Mouse (Mus musculus) liver, adult 2 months (tissue): ENCODE data around the gene Gucy2c. TPM values are rescaled to one million over a fixed set of nuclear protein-coding genes. Genes with fewer than 3 reads are reported as not detected.
"Not testable (repeated sequence)": the region's sequence is repeated elsewhere in the genome, so short reads cannot be mapped to it uniquely, and the experiment has no call there.

ENCODE experiments used
- DNase-seq: peaks from one replicate; pipeline ENCODE4 v3.0.0-alpha.2; 2011; ENCODE audit warnings: low read depth, low spot score; ENCODE audit errors: extremely low read depth
- H3K27ac ChIP-seq: fragments of 200-500 bp; replicated peaks from 2 replicates; pipeline ENCODE4 v1.5.1; 2012; ENCODE audit warnings: low read depth, mild to moderate bottlenecking, control low read depth, inconsistent platforms, low read length; ENCODE audit not compliant: insufficient read depth
- H3K27me3 ChIP-seq: fragments of 200-500 bp; 2 replicates; pipeline ENCODE4 v1.6.1; 2012; ENCODE audit warnings: mild to moderate bottlenecking, moderate library complexity, low read length, inconsistent platforms; ENCODE audit not compliant: control insufficient read depth, insufficient read depth
- H3K36me3 ChIP-seq: fragments of 200-500 bp; 2 replicates; pipeline ENCODE4 v1.6.1; 2012; ENCODE audit warnings: low read length, inconsistent platforms; ENCODE audit not compliant: control insufficient read depth, insufficient read depth
- H3K4me1 ChIP-seq: fragments of 200-500 bp; 2 replicates; pipeline ENCODE4 v1.6.1; 2011; ENCODE audit warnings: low read length; ENCODE audit not compliant: control insufficient read depth, insufficient read depth
- H3K4me3 ChIP-seq: fragments of 200-500 bp; 2 replicates; pipeline ENCODE4 v1.5.1; 2011; ENCODE audit warnings: low read depth, mild to moderate bottlenecking, control low read depth, low read length, moderate library complexity; ENCODE audit not compliant: insufficient read depth
- H3K79me2 ChIP-seq: fragments of 200-500 bp; 2 replicates; pipeline ENCODE4 v1.6.1; 2012; ENCODE audit warnings: inconsistent platforms, mild to moderate bottlenecking, low read length, moderate library complexity; ENCODE audit not compliant: control insufficient read depth, insufficient read depth
- H3K9ac ChIP-seq: fragments of 200-500 bp; 2 replicates; pipeline ENCODE4 v1.6.1; 2012; ENCODE audit warnings: low read depth, mild to moderate bottlenecking, control low read depth, inconsistent platforms, low read length
- CTCF ChIP-seq: fragments of 200-500 bp; IDR thresholded peaks from 2 replicates; pipeline ENCODE4 v1.5.1; 2011; ENCODE audit warnings: low read depth, low read length, control low read depth
- POLR2A ChIP-seq: fragments of 200-500 bp; IDR thresholded peaks from 2 replicates; pipeline ENCODE4 v1.6.1; 2011; ENCODE audit warnings: low read length, control low read depth; ENCODE audit not compliant: insufficient read depth; ENCODE audit errors: extremely low read depth
- WGBS: fragments of 180-500 bp; shearing (Covaris S2); methylation state at CpG from one replicate; pipeline ENCODE4 v1.1.7; 2018; 5-methylcytosine and 5-hydroxymethylcytosine counted together
- polyA plus RNA-seq: library from polyadenylated mRNA; depleted of rRNA; stranded (reverse); fragments of >200 nt; gene quantifications from 2 replicates; pipeline ENCODE4 v1.2.3, GENCODE M21; 2012
- total RNA-seq: library from RNA; depleted of rRNA; stranded (reverse); fragments of >200 nt; gene quantifications from 2 replicates; pipeline ENCODE4 v1.2.3, GENCODE M21; 2014

Gucy2c gene
- total and polyA plus RNA-seq, 2 experiments = 0.55 to 0.56 TPM

GRCm38 (mm10) chr6:136803093-136803738 lies 21.7 kb upstream of the Gucy2c start:
- Histone ChIP-seq H3K4me3 (peak overlapping the region; percentile 68), H3K27ac (peak overlapping the region; percentile 96), H3K9ac (peak overlapping the region; percentile 44), H3K4me1 (peaks cover 7% of the 10 kb centered on the region; the same call in 1 of the 2 replicates), H3K79me2 (no peaks in the 10 kb centered on the region), H3K27me3 (no peaks in the 10 kb centered on the region), H3K36me3 (no peaks in the 10 kb centered on the region)
- TF ChIP-seq CTCF (no peak), POLR2A (no peak)
- DNase-seq = no peak
- 14% methylated on average over 12 of the region's 12 CpGs for WGBS

GRCm38 (mm10) chr6:136801274-136801673 lies 19.7 kb upstream of the Gucy2c start:
- Histone ChIP-seq H3K4me3 (no peak overlapping the region), H3K9ac (no peak overlapping the region), H3K79me2 (no peaks in the 10 kb centered on the region), H3K27ac (no peak overlapping the region), H3K36me3 (no peaks in the 10 kb centered on the region), H3K4me1 (peaks cover 7% of the 10 kb centered on the region; the same call in 1 of the 2 replicates), H3K27me3 (no peaks in the 10 kb centered on the region)
- WGBS = 89% methylated on average over 6 of the region's 6 CpGs
- DNase-seq = no peak
- TF ChIP-seq CTCF (no peak), POLR2A (no peak)

- TF ChIP-seq POLR2A = no peak
- TF ChIP-seq CTCF = no peak
- Histone ChIP-seq H3K79me2 (no peaks in the 10 kb centered on the region), H3K9ac (no peak overlapping the region), H3K4me3 (no peak overlapping the region), H3K27me3 (no peaks in the 10 kb centered on the region), H3K4me1 (peaks cover 7% of the 10 kb centered on the region; the same call in 1 of the 2 replicates), H3K27ac (no peak overlapping the region), H3K36me3 (no peaks in the 10 kb centered on the region)
- 94% methylated on average over 8 of the region's 8 CpGs for WGBS
- DNase-seq = no peak
Measured at GRCm38 (mm10) chr6:136800710-136801109, 19.1 kb upstream of the Gucy2c start.

- not testable (repeated sequence) for H3K4me3 ChIP-seq, H3K27me3 ChIP-seq, H3K9ac ChIP-seq, H3K27ac ChIP-seq, DNase-seq, H3K79me2 ChIP-seq, H3K36me3 ChIP-seq, H3K4me1 ChIP-seq
- WGBS = 92% methylated on average over 3 of the region's 3 CpGs
Measured at GRCm38 (mm10) chr6:136797874-136798693, 16.5 kb upstream of the Gucy2c start.

GRCm38 (mm10) chr6:136795850-136796249 lies 14.3 kb upstream of the Gucy2c start:
- Histone ChIP-seq H3K36me3 (no peaks in the 10 kb centered on the region), H3K27me3 (no peaks in the 10 kb centered on the region), H3K4me1 (no peaks in the 10 kb centered on the region), H3K4me3 (no peak overlapping the region), H3K9ac (no peak overlapping the region), H3K79me2 (no peaks in the 10 kb centered on the region), H3K27ac (no peak overlapping the region)
- DNase-seq = no peak
- 84% methylated on average over 6 of the region's 6 CpGs for WGBS
- TF ChIP-seq POLR2A (no peak), CTCF (no peak)

- H3K4me3 ChIP-seq = no peak overlapping the region
- no peaks in the 10 kb centered on the region for H3K36me3 ChIP-seq
- DNase-seq = no peak
- WGBS = 100% methylated on average over 1 of the region's 1 CpGs
- TF ChIP-seq CTCF (no peak), POLR2A (no peak)
- H3K4me1 ChIP-seq = no peaks in the 10 kb centered on the region
- no peak overlapping the region for H3K9ac ChIP-seq
- no peak overlapping the region for H3K27ac ChIP-seq
- H3K79me2 ChIP-seq = no peaks in the 10 kb centered on the region
- H3K27me3 ChIP-seq = no peaks in the 10 kb centered on the region
Measured at GRCm38 (mm10) chr6:136795110-136795509, 13.5 kb upstream of the Gucy2c start.
